Mouse (Mus musculus): Measurements from ENCODE around the gene Irak3.

GRCm38 (mm10) chr10:120188513-120188912 lies 13.4 kb downstream of the Irak3 start:
- TF ChIP-seq CTCF (IDR thresholded peaks at IDR 0.05; ENCODE audit: low read depth), result no peak
- TF ChIP-seq EP300 (IDR thresholded peaks at IDR 0.05; ENCODE audit: low read depth), result no peak
